Mouse (Mus musculus) kidney, embryonic 16.5 days (tissue): ENCODE data around the gene Grin2d. TPM values are rescaled to one million over a fixed set of nuclear protein-coding genes. Genes with fewer than 3 reads are reported as not detected.

ENCODE experiments used
- ATAC-seq: fragments of 200-750 bp; cut with Nextera tagmentation; 2 replicates; pipeline ENCODE4 v1.8.0; 2017; ENCODE audit warnings: moderate TSS enrichment; ENCODE audit not compliant: low FRiP score, low TSS enrichment
- H3K27ac ChIP-seq: fragments of 300-500 bp; sonication (generic); 2 replicates; pipeline ENCODE4 v1.5.1; 2014; ENCODE audit warnings: low read length
- H3K27me3 ChIP-seq: fragments of 300-500 bp; sonication (generic); 2 replicates; pipeline ENCODE4 v1.6.1; 2014; ENCODE audit warnings: low read length, control low read depth, mixed read lengths; ENCODE audit not compliant: insufficient read depth
- H3K36me3 ChIP-seq: fragments of 300-500 bp; sonication (generic); 2 replicates; pipeline ENCODE4 v1.6.1; 2014; ENCODE audit warnings: low read length, control low read depth, mixed read lengths; ENCODE audit not compliant: insufficient read depth
- H3K4me1 ChIP-seq: fragments of 300-500 bp; sonication (generic); 2 replicates; pipeline ENCODE4 v1.6.1; 2014; ENCODE audit warnings: low read length, control low read depth, mixed read lengths; ENCODE audit not compliant: insufficient read depth
- H3K4me2 ChIP-seq: fragments of 300-500 bp; sonication (generic); replicated peaks from 2 replicates; pipeline ENCODE4 v1.6.1; 2014; ENCODE audit warnings: low read depth, low read length
- H3K4me3 ChIP-seq: fragments of 300-500 bp; sonication (generic); 2 replicates; pipeline ENCODE4 v1.5.1; 2014; ENCODE audit warnings: mild to moderate bottlenecking, low read length
- H3K9ac ChIP-seq: fragments of 300-500 bp; sonication (generic); replicated peaks from 2 replicates; pipeline ENCODE4 v1.6.1; 2014; ENCODE audit warnings: low read length
- H3K9me3 ChIP-seq: fragments of 300-500 bp; sonication (generic); 2 replicates; pipeline ENCODE4 v1.6.1; 2016; ENCODE audit warnings: low read length, control low read depth
- WGBS: fragments of 180-500 bp; shearing (Covaris S2); extraction: QIAGEN DNeasy Blood & Tissue Kit; methylation state at CpG from one replicate; pipeline ENCODE4 v1.1.7; 2014; 5-methylcytosine and 5-hydroxymethylcytosine counted together
- polyA plus RNA-seq: library from polyadenylated mRNA; unstranded; fragments of >200 nt; fragmentation: Nextera tagmentation; extraction: Ambion mirVana; gene quantifications from 2 replicates; pipeline ENCODE4 v1.2.1, GENCODE M21; 2015

The Grin2d gene
- polyA plus RNA-seq, 1 experiment from 2014 or later: 0.25 TPM

GRCm38 (mm10) chr7:45917926-45918325 is 39.7 kb upstream of the Grin2d start:
- H3K36me3 ChIP-seq: 0 out of 2 replicates have a peak, but pooled peaks cover 2% of the 10 kb centered on the region
- no peaks in the 10 kb centered on the region for H3K9me3 ChIP-seq
- no peaks in the 10 kb centered on the region for H3K27me3 ChIP-seq
- H3K9ac ChIP-seq: peak overlapping the region; percentile 55
- peaks cover 64% of the 10 kb centered on the region for H3K4me1 ChIP-seq
- no peak overlapping the region for H3K4me3 ChIP-seq
- no peak for ATAC-seq
- 70% methylated on average over 15 of the region's 15 CpGs for WGBS
- peak overlapping the region; percentile 49; the same call in 1 of the 2 replicates for H3K4me2 ChIP-seq
- H3K27ac ChIP-seq: peak overlapping the region; percentile 80

- Histone ChIP-seq H3K4me1 (peaks cover 56% of the 10 kb centered on the region), H3K27me3 (no peaks in the 10 kb centered on the region), H3K27ac (peak overlapping the region; percentile 80), H3K4me2 (peak overlapping the region; percentile 49), H3K4me3 (peak overlapping the region; percentile 11), H3K9me3 (no peaks in the 10 kb centered on the region), H3K36me3 (0 out of 2 replicates have a peak, but pooled peaks cover 2% of the 10 kb centered on the region), H3K9ac (peak overlapping the region; percentile 55)
- WGBS: 7% methylated on average over 13 of the region's 13 CpGs
- peak; percentile 11 for ATAC-seq
Observed at GRCm38 (mm10) chr7:45917004-45917704, 39.0 kb upstream of the Grin2d start.

- Histone ChIP-seq H3K27me3 (no peaks in the 10 kb centered on the region), H3K9ac (peak overlapping the region; percentile 62), H3K4me1 (peaks cover 48% of the 10 kb centered on the region), H3K9me3 (no peaks in the 10 kb centered on the region), H3K4me3 (peak overlapping the region; percentile 35), H3K36me3 (0 out of 2 replicates have a peak, but pooled peaks cover 2% of the 10 kb centered on the region), H3K4me2 (peak overlapping the region; percentile 49), H3K27ac (peak overlapping the region; percentile 87)
- ATAC-seq: peak; percentile 77
- 36% methylated on average over 26 of the region's 26 CpGs for WGBS
Observed at GRCm38 (mm10) chr7:45916056-45917003, 38.2 kb upstream of the Grin2d start.

- no peak overlapping the region for H3K9ac ChIP-seq
- no peak overlapping the region for H3K27ac ChIP-seq
- H3K4me3 ChIP-seq: no peak overlapping the region
- H3K9me3 ChIP-seq: no peaks in the 10 kb centered on the region
- H3K36me3 ChIP-seq: peaks cover 6% of the 10 kb centered on the region
- H3K27me3 ChIP-seq: no peaks in the 10 kb centered on the region
- WGBS: 89% methylated on average over 5 of the region's 5 CpGs
- no peak for ATAC-seq
- no peak overlapping the region for H3K4me2 ChIP-seq
- peaks cover 36% of the 10 kb centered on the region for H3K4me1 ChIP-seq
Observed at GRCm38 (mm10) chr7:45915011-45915410, 36.8 kb upstream of the Grin2d start.

- Histone ChIP-seq H3K9ac (0 out of 2 replicates have a peak overlapping the region, but pooled peaks have one; percentile 11), H3K27me3 (no peaks in the 10 kb centered on the region), H3K4me2 (no peak overlapping the region), H3K4me1 (peaks cover 26% of the 10 kb centered on the region), H3K4me3 (no peak overlapping the region), H3K36me3 (peaks cover 14% of the 10 kb centered on the region), H3K9me3 (no peaks in the 10 kb centered on the region), H3K27ac (no peak overlapping the region)
- WGBS: 88% methylated on average over 6 of the region's 6 CpGs
- ATAC-seq: no peak
Observed at GRCm38 (mm10) chr7:45914067-45914466, 35.9 kb upstream of the Grin2d start.

- ATAC-seq: no peak
- no peaks in the 10 kb centered on the region for H3K9me3 ChIP-seq
- no peak overlapping the region for H3K9ac ChIP-seq
- H3K27ac ChIP-seq: no peak overlapping the region
- no peaks in the 10 kb centered on the region for H3K4me1 ChIP-seq
- no peak overlapping the region for H3K4me3 ChIP-seq
- H3K36me3 ChIP-seq: peaks cover 16% of the 10 kb centered on the region
- no peaks in the 10 kb centered on the region for H3K27me3 ChIP-seq
- H3K4me2 ChIP-seq: no peak overlapping the region
- 95% methylated on average over 16 of the region's 16 CpGs for WGBS
Observed at GRCm38 (mm10) chr7:45909145-45909544, 31.0 kb upstream of the Grin2d start.

GRCm38 (mm10) chr7:45908384-45908783 is 30.2 kb upstream of the Grin2d start:
- Histone ChIP-seq H3K9me3 (no peaks in the 10 kb centered on the region), H3K27ac (no peak overlapping the region), H3K27me3 (no peaks in the 10 kb centered on the region), H3K9ac (no peak overlapping the region), H3K4me2 (no peak overlapping the region), H3K4me1 (no peaks in the 10 kb centered on the region), H3K36me3 (peaks cover 16% of the 10 kb centered on the region), H3K4me3 (no peak overlapping the region)
- ATAC-seq: no peak

GRCm38 (mm10) chr7:45906622-45907021 is 28.4 kb upstream of the Grin2d start:
- peaks cover 16% of the 10 kb centered on the region for H3K36me3 ChIP-seq
- H3K4me2 ChIP-seq: no peak overlapping the region
- no peaks in the 10 kb centered on the region for H3K27me3 ChIP-seq
- H3K4me1 ChIP-seq: no peaks in the 10 kb centered on the region
- no peak overlapping the region for H3K27ac ChIP-seq
- WGBS: 84% methylated on average over 9 of the region's 9 CpGs
- no peaks in the 10 kb centered on the region for H3K9me3 ChIP-seq
- no peak overlapping the region for H3K9ac ChIP-seq
- H3K4me3 ChIP-seq: no peak overlapping the region
- ATAC-seq: no peak

- 69% methylated on average over 12 of the region's 12 CpGs for WGBS
- Histone ChIP-seq H3K4me2 (no peak overlapping the region), H3K4me1 (peaks cover 5% of the 10 kb centered on the region), H3K27ac (no peak overlapping the region), H3K27me3 (no peaks in the 10 kb centered on the region), H3K36me3 (no peaks in the 10 kb centered on the region), H3K9ac (no peak overlapping the region), H3K4me3 (no peak overlapping the region), H3K9me3 (no peaks in the 10 kb centered on the region)
- no peak for ATAC-seq
Observed at GRCm38 (mm10) chr7:45902481-45903002, 24.4 kb upstream of the Grin2d start.
